Mouse (Mus musculus) urinary bladder, postnatal 10 days (tissue): ENCODE results near the gene Gm13304.
"Not testable (repeated sequence)": the region's sequence is repeated elsewhere in the genome, so short reads cannot be mapped to it uniquely, and the experiment has no call there.

ENCODE experiments used
- DNase-seq: peaks from one replicate; pipeline ENCODE4 v3.0.0; 2022; ENCODE audit warnings: low spot score

Gene Gm13304

DNA sequence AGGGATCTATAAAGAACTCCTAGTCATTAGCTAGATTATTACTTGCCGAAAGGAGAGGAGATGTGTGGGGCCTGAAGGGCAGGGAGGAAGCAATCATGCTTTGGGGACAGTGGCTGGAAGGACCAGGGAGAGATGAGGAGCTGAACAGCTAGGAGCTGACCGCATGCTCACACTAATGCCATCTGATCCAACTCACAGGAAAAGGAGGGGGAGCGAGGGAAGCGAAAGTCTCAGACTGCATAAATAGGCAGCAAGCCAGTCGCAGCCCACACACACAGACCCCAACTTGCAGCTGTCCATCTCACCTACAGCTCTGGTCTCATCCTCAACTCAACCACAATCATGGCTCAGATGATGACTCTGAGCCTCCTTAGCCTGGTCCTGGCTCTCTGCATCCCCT, at the start of gene Gm13304:
Gene Gm13304 (plus strand): TSS at position 301 of the 400 bp plus-strand sequence.
- DNase-seq = not testable (repeated sequence)

DNA sequence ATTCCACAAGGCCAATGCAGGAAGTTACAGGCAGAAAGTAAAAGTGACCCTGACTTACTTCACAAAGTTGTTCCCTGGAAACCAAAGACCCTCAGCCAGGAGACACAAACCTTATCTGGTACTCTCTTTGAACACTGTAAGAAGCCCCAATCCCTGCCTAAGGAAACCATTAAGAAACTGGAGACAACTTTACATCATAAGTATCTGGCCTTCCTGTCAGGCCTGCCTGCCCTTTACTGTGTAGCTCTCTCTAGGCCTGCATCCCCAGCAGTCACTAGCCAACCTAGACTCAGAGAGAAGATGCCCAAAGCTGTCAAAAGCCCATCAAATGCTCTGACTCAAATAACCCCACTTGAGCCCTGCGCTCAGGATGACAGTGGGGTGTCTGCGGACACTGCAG, 23.7 kb upstream of the Gm13304 start, which contains the start of gene Gm3893:
Gene Gm3893 (plus strand): TSS at position 301 of the 400 bp plus-strand sequence.
- not testable (repeated sequence) for DNase-seq

DNA sequence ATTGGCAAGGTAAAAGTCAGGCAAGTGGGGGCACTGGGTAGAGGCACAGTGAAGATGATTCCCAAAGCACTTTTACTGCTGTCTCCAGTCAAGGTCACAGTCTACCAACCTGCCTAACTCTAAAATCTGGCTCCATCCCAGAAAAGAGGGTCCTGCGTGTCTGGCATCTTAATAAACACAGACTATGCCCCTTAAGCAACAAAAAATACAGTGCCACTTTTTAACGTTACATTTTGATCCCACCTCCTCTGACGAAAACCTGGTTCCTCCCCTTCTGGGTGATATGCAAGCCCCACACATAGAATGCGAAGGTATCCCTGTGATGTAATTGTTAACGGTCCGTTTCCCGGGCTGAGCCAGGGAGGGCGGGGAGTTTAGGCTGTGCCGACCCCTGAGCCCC, 38.5 kb downstream of the Gm13304 start, which contains the start of gene Gm13306:
Gene Gm13306 (plus strand): TSS at position 301 of the 400 bp plus-strand sequence.
- not testable (repeated sequence) for DNase-seq
